Mouse (Mus musculus) hindlimb bud, embryonic 11.5 days (tissue): ENCODE results near the gene Klk6.

Experiments
- DNase-seq: peaks from one replicate; pipeline ENCODE4 v3.0.0-alpha.2; 2012; ENCODE audit warnings: low read depth, low spot score; ENCODE audit errors: extremely low spot score

Gene Klk6

GRCm38 (mm10) chr7:43816746-43817145, 7.6 kb upstream of the Klk6 start:
- no peak for DNase-seq

GRCm38 (mm10) chr7:43821581-43821980, 2.7 kb upstream of the Klk6 start:
- DNase-seq: no peak

- no peak for DNase-seq
These were observed 1.8 kb downstream of the Klk6 start for GRCm38 (mm10) chr7:43826056-43826455.

- no peak for DNase-seq
These were observed 3.4 kb downstream of the Klk6 start for GRCm38 (mm10) chr7:43827706-43828105.

GRCm38 (mm10) chr7:43829006-43829405, 4.7 kb downstream of the Klk6 start:
- DNase-seq: no peak

GRCm38 (mm10) chr7:43841701-43842100, 17.4 kb downstream of the Klk6 start, which contains the start of gene Klk5:
TSS of gene Klk5 (plus strand) at chr7:43841971.
- no peak for DNase-seq

GRCm38 (mm10) chr7:43843801-43844200, 19.5 kb downstream of the Klk6 start:
- no peak for DNase-seq

- no peak for DNase-seq
These were observed 27.3 kb downstream of the Klk6 start for GRCm38 (mm10) chr7:43851616-43852015.

GRCm38 (mm10) chr7:43854642-43855380, 30.5 kb downstream of the Klk6 start:
- DNase-seq: no peak

- no peak for DNase-seq
These were observed 31.4 kb downstream of the Klk6 start for GRCm38 (mm10) chr7:43855709-43856108.

- no peak for DNase-seq
These were observed 32.0 kb downstream of the Klk6 start for GRCm38 (mm10) chr7:43856307-43856706.

GRCm38 (mm10) chr7:43857501-43857900, 33.2 kb downstream of the Klk6 start:
- DNase-seq: no peak

- no peak for DNase-seq
These were observed 36.1 kb downstream of the Klk6 start for GRCm38 (mm10) chr7:43860411-43860810.

- DNase-seq: peak; percentile 61
These were observed 48.9 kb downstream of the Klk6 start for GRCm38 (mm10) chr7:43873237-43873636.

- no peak for DNase-seq
These were observed 49.4 kb downstream of the Klk6 start for GRCm38 (mm10) chr7:43873674-43874073.

GRCm38 (mm10) chr7:43874868-43875375, 50.6 kb downstream of the Klk6 start:
- DNase-seq: no peak

GRCm38 (mm10) chr7:43876444-43876843, 52.1 kb downstream of the Klk6 start:
- no peak for DNase-seq

- no peak for DNase-seq
These were observed 54.0 kb downstream of the Klk6 start for GRCm38 (mm10) chr7:43878281-43878680.

- DNase-seq: no peak
These were observed 56.6 kb downstream of the Klk6 start, which contains the start of gene Klk4 for GRCm38 (mm10) chr7:43880912-43881311. TSS of gene Klk4 (plus strand) at chr7:43881160.
